Mouse (Mus musculus) c-Kit-positive CD71-negative TER-119-negative erythroid progenitor cells, embryonic 14.5 days (primary cell): ENCODE measurements around the gene Igf1r.
"Not testable (repeated sequence)": the region's sequence is repeated elsewhere in the genome, so short reads cannot be mapped to it uniquely, and the experiment has no call there.

Experiments
- DNase-seq: peaks from one replicate; pipeline ENCODE4 v3.0.0-alpha.2; 2013; ENCODE audit warnings: low read depth

Gene Igf1r

DNA sequence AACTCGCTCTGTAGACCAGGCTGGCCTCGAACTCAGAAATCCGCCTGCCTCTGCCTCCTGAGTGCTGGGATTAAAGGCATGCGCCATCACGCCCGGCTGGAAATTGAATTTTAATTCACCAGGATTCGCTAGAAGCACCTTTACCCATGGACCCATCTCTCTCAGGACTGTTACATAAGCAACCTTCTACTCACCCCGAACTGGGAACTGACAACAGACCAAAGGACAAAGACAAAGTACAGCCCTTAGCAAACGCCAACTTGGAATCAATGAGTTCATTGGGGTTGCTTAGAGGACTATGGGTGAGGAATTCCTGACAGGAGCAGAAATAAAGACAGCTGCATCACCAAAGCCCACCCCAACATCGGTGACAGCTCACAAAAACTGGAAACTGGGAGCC, 320.0 kb downstream of the Igf1r start:
- no peak for DNase-seq

DNA sequence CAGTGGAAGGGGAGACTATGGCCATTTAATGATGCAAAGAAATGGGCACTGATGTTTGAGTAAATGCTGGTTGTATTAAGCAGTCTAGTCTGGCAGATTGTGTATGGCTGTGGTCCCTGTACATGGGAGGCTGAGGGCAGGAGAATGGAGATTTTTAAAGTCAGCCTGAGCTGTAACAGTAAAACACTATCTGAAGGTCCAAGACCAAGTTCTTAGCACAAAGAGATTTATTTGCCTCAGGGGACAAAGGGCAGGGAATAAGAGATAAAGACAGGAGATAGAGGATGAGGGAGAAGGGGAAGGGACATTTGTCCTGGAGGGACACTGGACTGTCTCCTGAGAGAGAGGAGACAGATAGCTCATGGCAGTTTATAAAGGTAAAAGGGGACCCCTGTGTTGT, 320.9 kb downstream of the Igf1r start, which contains the start of gene Fam169b:
TSS of gene Fam169b (plus strand) at position 325 of the 400 bp plus-strand sequence.
- DNase-seq = no peak

DNA sequence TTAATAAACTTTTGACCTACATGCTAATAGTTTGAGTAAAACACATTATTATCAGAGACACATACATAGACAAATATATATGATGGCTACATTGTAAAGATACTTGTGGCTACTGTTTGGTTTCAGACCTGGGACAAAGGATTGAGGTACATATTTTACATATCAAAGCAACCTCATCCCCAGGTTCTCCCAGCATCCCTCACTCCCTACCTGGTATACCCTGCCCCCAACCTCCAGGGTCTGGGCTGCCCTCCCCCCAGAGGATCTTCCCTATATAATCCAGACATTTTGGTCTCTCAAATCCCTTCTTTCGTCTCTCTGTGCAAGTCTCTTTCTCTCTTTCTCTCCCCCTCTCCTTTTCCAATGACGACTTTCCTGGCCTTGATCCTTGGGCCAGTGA, 321.6 kb downstream of the Igf1r start:
- no peak for DNase-seq

DNA sequence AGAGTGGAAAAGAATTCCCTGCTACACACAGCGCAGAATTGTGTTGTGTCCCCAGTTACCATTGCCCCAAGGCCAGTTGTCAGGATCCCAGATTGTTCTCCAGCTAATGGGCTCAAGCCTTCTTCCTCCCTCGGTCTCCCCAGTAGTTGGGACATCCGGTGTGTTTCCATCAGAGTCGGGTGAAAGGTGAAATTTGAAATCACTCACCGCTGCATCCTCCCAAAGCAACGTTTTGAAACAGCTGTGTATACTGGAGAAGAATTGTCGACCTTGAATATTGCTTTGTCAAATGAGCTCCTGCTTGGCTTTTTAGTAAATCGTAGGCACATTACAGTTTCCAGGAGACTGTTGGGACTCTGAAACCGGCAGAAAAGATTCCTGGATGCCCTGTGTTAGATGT, 322.3 kb downstream of the Igf1r start:
- DNase-seq = no peak

GRCm38 (mm10) chr7:68275445-68275837, 322.8 kb downstream of the Igf1r start:
- not testable (repeated sequence) for DNase-seq

DNA sequence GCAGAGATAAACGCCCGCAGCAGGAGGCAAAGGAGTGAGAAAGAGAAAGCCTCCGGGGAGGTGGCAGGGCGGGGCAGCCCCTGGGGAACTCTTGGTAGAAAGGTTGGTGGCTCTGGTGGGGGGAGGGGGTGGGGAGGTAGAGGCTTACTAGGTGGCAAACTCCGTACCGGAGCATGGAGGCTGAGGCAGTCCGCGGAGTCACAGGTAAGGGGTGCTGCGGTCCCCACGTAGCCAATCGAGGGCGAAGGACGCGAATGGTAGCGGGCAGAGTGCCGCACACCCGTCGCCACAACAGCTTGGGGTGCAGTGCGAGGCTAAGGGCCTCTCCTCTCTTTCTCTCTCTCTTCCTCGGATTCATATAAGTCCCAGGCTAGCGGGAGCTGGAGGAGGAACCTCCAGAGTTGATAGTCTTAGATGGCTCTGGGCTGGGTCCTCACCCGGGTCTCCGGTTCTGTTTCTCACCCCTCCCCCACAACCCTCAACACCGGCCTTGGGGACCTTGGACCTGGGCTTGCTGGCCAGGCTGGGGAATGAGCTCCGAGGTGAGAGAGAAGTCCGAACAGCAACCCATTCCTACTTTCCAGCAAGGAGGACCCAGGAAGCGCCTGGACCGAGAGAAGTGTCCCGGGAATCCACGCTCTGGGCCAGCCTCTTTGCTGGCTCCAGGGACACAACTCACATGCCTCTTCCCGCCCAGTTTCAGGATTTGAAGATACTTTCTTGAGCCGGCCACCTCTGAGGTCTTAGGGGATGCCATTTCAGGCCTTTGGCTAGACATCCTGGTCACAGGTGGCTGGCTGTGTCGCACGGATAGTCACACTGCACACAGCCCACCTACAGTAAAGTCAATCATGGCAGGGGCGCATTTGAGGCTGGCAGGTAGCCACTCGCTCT, 323.5 kb downstream of the Igf1r start:
- DNase-seq = no peak

DNA sequence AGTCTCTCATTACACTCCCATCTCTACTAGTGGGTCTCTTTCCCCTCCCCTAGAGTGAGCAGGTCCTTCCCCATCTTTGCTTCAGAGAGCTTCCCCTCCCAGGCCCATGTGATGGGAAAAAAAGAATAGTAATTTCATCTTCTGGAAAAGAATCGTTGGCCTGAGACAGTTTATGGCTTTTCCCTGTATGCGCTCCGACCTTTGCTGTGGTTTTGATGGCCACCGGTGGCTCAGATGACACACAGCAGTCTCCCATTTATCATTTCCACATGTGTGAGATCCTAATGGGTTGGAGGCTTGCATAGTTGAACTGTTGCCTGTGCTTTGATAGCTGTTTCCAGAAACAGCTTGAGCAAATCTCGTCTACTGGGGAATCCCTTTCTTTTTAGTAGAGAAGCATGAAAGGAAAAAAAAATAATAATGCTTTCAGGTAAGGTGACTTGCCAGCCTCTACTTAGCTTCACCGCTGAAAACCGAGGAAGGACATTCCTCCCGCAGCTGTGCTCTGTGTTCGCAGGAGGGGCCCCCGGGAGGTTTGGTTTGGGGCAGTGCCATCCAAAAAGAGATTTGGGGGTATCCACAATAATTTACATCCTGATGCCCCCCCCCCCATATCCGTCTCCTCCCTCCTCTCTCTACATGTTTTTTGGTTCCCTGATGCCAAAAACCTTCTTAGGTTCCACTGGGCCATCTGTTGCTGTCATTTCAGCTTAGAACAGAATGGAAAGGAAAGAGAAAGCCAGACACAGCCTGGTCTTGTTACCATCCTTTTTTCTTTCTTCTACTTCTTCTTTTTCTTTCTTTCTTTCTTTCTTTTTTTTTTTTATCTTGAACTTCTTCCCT, 324.6 kb downstream of the Igf1r start:
- no peak for DNase-seq

DNA sequence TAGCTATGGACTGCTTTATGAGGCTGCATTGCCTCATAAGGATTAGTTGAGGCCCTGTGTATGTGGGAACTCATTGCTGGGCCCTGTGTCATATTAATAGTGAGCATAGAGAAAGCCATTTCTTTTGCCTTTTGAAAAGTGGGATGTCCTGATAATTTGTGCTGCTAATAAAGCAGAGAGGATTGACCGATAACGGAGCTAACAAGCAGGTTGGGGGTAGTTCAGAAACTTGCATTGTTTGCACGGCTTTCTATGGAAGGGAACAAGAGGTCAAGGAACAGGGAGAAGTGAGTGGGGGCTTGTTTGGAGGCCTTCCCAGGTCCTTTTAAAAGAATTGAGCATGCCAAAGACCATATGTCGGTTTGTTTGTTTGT, 325.3 kb downstream of the Igf1r start:
- DNase-seq = no peak

DNA sequence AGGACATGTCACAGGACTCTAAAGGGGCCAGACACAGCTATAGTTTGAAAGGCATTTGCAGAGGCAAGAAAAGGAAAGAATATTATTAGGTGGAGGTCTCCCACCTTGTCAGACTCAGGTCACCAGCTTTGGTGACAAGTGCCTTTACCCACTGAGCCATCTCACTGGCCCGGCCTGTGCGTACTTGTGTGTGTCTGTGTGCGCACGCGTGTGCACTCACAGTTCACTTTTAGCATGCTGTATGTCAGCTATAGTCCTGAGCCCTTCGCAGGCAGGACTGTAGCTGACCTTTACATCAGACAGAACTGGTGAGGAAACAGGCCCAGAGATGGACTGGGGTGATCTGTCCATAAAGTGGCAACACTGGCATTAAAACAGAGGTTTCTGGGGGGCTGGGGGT, 325.8 kb downstream of the Igf1r start:
- no peak for DNase-seq

GRCm38 (mm10) chr7:68278908-68279307, 326.3 kb downstream of the Igf1r start:
- DNase-seq = no peak

GRCm38 (mm10) chr7:68279481-68279880, 326.9 kb downstream of the Igf1r start:
- DNase-seq = no peak

DNA sequence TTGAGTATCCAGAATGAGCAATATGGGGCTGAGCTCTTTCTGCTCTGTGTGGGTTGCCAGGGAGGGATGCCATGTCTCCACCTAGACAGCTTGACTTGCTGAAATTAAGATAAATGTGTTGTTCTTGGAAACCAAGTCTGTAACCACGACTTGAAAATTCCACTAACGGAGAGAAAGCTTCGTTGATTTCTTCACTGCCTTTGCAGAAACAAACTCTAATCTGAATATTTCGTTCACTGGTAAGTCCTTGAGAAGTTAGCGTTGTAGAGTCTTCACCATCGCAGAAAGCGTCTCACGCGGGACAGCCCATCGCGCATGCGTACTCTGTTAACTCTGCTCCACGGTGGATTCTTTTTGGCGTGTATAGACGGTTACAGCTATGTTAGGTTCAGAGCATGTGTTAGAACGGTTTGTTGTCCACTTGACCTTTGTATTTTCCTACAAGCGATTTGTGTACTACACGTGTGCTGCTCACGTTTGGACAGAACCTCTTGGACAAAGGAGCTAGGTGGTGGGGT, 327.8 kb downstream of the Igf1r start:
- no peak for DNase-seq

DNA sequence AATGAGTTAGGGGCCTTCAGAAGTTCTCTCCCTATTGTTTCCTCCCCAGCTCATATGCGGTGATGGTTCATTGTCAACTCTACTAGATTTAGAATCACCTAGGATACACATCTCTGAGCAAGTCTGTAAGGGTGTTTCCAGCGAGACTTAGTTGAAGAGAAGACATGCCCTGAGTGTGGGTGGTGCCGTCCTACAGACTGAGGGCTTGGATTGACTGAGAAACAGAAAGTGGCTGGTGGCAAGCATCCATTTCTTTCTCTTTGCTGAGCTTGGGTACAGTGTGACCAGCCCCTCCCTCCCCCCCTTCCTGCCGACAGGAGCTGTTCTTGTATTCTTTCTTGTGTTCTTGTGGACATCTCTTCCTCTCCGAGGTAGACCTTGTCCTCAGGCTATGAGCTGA, 328.7 kb downstream of the Igf1r start:
- DNase-seq = no peak

- DNase-seq = peak; percentile 44
These were observed 329.9 kb downstream of the Igf1r start for GRCm38 (mm10) chr7:68282304-68283132.

DNA sequence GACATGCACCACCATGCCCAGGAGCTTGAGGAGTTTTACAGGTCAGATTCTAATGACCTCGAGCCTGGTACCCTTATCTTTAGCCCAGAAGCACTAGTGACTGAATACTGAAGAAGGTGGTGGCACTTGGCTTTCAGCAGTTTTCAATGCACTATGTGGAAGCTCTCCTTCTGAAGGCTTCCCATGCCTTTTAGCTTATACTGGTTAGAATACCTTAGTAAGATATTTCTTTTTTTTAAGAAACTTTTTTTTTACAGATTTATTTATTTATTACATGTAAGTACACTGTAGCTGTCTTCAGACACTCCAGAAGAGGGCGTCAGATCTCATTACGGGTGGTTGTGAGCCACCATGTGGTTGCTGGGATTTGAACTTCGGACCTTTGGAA, 330.5 kb downstream of the Igf1r start:
- DNase-seq = not testable (repeated sequence)
